Mouse (Mus musculus): ENCODE measurements at regions not wholly inside any gene's neighbourhood (a gene's known extent, or its start where the extent isn't known, plus 50 kb on each side); places are given as distances from the start of the nearest gene placed in this dataset.

DNA sequence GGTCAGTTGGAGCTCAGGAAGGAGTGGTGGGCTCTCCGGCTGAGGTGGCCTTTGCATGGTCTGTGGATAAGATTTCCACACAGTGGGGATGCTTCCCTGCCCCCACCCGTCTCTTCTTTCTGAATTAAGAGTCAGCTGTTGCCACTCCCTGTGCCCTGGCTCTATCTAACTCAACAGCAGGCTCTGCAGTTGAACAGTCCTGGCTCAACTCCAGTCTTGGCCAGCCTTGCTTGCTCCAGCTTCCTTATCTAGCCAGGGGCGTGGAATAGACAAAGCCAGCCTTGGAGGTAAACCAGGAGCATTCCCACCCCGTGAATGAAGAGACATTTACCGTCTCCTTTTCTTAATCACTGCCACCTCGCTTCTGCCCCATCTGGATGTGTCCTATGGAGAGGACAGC, 89.7 kb downstream of the Mn1 start:
- peak in 1 of 2 experiments; percentile 8 for DNase-seq

GRCm38 (mm10) chr5:111507332-111507731, 90.2 kb downstream of the Mn1 start:
- no peak for DNase-seq

DNA sequence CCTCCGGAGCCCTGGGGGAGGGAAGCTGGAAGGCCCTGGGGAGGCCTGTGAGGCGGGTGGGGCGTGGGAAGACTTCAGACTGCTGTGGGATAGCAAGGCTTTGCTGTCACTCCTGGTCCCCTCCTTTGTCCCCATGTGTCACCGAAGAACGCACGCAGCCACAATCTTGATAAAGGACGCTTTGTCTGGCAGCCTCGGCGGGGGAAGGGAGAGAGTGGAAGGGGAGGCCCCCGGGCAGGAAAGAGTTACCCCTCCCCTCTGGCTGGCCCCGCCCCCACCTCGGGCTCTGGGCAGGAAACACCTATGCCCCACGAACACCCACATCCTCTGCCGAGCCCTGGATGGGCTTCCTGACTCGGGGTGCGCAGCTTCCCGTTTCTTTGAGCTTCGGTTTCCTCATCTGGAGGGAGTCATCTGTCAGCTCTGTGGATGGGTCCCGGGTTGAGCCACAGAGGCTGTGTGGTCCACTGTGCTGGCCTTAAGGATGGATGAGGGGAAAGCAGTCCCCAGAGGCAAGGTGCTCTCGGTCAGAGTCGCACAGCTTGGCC, 91.9 kb downstream of the Mn1 start:
- peak; percentile 49 to 54 for DNase-seq

DNA sequence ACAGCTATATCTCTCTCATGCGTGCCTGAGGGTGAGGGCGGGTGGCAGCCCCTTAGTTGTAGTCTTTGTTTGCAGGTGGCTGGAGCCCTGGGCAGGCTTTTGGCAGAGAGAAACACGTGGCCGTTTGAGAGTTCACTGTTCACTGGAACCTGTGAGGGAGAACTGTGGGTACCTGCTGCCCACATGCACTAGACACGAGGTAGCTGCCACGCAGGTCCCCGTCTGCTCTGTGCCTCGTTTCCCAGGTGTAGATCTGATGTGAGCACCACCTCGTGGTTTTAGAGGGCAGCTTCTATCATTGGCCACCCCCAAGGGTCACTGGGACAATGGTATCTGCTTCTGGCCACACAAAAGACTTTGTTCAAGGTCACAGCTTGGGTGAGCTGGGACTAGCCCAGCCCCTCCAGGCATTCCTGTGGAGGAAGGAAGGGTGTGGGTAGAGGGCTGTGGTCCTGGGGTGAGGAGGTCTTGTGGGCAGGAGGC, 92.5 kb downstream of the Mn1 start:
- DNase-seq = peak; percentile 11 to 13

DNA sequence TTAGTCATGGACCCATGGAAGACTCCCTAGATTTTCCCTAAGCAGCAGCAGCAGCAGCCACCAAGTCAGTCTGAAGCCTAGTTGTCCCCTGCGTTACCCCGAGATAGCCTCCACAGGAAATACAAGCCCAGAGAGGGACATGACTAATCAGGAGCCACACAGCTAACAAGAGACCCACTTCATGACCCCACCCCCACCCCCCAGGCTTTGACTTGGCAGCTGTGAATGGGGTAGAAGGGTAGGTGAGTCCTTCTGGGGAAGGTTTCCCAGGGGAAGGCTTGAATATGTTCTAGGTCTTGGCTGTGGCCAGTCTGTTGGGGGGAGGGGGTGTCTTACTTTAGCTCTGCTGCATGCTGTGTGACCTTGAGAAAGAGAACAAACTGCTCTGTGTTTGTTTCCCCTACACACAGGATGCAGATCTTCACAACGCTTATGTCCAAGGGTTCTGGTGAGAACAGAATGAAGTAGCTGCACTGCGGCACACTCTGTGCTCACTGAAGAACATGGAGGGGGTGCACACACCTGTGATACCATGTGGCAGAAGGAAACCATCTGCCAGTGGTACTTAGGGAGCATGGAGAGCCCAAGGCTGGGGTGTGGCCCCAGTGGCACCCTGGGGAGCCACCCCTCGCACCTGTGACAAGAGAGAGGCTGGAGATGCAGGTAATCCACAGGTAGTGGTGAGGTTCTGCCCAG, 93.2 kb downstream of the Mn1 start:
- no peak for DNase-seq

DNA sequence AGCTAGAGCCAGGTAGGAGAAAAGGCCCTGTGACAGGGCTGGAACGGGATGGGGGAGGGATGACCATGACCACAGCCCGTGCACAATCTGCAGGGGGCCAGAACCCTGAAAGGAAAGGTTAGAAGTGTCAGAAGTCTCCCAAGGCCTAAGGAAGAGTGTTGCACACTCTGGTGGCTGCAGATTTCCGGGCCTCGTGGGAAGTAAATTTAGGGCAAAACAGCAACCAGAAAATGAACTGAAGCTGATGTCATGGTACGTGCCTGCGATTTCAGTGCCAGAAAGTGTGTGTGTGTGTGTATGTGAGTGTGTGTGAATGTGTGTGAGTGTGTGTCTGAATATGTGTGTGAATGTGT, 93.7 kb downstream of the Mn1 start:
- no peak for DNase-seq

DNA sequence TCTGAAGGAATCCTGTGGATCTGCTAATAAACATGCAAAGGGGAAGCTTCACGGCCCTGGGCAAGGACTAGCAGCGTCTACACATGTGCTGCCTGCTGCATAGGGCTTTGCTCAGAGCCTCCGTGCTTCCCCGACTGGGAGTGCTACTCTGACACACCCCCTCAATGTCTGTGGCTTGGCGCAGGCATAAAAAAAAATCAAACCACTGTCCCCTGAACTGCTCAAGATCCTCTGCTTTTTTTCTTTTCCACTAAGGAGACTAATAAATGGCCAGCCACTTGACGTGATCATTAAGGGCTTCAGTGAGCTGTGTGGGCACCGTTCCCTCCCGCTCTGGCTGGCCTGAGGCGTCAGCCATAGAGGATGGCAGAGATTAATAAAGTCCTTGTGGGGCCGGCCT, 94.8 kb downstream of the Mn1 start:
- no peak for DNase-seq

GRCm38 (mm10) chr5:111513976-111514375, 96.8 kb downstream of the Mn1 start:
- no peak for DNase-seq

DNA sequence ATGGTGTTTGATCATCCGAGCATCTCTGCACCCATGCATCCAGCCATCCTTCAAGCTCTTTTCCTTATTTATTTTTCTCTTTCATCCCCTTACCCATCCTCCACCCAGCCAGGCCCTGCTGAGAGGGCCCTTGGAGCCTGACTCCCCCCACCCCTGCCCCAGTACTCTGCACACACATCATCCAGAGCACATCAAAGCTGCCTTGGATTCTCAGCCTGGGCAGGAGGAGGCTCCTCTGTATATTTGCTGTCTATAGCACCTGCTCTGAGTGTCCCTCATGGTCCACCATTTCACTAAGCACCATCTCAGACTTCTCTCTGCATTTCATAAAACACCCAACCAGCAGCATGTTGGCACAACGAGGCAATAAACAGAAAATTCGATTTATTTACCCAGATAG, 101.9 kb downstream of the Mn1 start:
- DNase-seq = no peak

GRCm38 (mm10) chr5:111519500-111520041, 102.4 kb downstream of the Mn1 start:
- no peak for DNase-seq

DNA sequence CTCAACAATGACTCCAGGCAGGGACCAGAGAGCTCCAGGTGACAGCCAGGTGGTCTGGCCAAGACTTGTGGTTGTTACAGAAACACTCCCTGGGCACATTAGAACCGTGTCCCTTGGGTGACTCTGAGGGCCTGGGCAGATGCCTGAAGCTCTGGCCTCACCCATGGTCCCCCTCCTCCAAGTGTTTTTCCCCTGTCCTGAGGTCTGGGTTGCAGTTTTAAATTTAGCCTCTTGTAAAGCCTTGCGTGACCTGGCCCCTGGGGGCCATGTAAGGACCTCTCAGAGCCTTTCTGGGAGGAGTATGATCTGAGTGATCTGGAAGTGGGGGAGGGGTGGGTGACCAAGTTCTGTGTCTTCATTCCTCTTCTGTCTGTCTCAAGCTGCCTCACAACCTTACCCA, 104.7 kb downstream of the Mn1 start:
- no peak for DNase-seq

DNA sequence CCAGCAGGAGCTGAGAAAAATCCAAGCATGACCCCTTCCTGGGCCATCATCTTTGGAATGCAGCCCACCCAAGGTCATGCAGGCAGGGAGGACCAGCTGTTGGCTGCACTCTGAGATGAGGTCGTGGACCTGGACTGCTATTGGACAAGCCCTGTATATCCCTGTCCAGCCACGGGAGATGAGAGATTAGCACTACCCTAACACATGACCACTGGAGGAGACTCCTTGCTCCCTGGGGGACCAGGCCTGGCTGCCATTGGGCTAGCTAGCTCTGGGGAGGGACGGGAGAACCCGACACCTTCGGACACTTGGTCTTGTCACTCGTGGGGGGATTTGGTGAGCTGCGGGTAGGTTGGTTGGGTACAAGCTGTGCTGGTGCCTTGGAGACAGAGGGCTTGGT, 105.4 kb downstream of the Mn1 start:
- no peak for DNase-seq

GRCm38 (mm10) chr5:111527741-111528140, 110.6 kb downstream of the Mn1 start:
- no peak for DNase-seq

DNA sequence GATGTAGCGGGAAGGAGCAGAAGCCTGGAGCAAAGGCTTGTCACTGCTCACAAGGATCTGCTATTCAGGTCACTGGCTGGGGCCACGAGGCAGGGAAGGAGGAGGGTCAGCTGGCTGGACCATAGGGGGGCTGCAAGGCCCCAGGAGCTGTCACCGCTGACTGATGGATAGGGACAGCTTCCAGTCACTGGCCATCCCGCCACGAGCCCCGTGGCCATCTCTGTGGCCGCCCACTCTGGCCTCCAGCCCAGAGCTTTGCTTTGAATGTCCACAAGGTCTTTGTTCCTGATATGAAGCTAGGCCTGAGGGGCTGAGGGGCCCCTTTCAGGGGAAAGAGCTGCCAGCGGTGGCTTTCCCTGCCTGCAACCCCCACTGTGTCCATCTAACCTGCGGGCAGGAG, 111.9 kb downstream of the Mn1 start:
- DNase-seq = no peak

GRCm38 (mm10) chr5:111530628-111531524, 113.7 kb downstream of the Mn1 start:
- peak in 1 of 2 experiments; percentile 9 for DNase-seq

GRCm38 (mm10) chr5:111532446-111533035, 115.4 kb downstream of the Mn1 start:
- DNase-seq = no peak

- DNase-seq = peak; percentile 51 to 52
Measured at GRCm38 (mm10) chr5:111535978-111536377, 118.8 kb downstream of the Mn1 start.

DNA sequence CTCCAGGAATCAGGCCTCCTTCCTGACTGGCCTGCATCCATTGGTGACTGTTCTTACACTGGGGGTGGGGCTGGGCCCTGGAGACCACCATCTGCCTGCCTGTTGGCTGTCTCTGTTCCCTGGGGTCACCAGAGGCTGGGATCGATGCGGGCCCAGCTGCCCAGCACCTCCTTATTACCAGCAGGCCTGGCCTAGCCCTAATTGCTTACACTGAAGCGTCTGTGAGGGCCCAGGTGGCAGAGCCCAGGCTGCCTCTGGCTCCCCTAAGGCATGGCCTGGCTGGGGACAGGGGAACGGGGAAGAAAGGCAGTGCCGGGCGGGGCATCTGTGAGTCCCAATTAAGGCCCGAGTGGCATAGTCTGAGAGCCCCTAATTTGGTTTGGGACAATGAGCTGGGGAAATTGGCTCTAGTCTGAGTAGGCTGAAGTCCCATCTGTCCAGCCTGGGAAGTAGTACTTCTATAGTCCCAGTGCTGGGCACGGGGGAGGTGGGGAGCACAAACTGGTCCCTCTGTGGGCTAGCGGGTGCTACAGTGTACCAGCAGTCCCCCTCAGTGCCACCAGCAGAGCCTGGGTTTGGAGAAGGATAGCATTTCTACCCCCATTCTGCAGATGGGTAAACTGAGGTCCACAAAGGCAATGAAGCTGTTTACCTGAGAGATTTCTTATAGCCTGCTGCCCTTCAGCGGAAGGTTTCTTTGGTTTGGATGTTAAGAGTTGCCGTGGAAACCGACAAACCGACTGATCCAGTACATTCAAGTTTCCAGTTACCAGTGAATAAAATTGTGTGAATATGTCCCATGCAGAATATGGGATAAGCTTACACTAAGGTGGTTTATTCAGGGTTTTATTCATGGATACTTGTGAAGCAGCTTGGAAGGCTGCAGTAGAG, 121.6 kb downstream of the Mn1 start:
- DNase-seq = no peak

GRCm38 (mm10) chr5:111540486-111540885, 123.3 kb downstream of the Mn1 start:
- no peak for DNase-seq

GRCm38 (mm10) chr5:111542077-111542476, 124.9 kb downstream of the Mn1 start:
- no peak for DNase-seq

- DNase-seq = no peak
Measured at GRCm38 (mm10) chr5:111543721-111544495, 126.7 kb downstream of the Mn1 start.
